Mouse (Mus musculus): ENCODE measurements around the gene Vmn1r170. TPM values are rescaled to one million over a fixed set of nuclear protein-coding genes. Genes with fewer than 3 reads are reported as not detected.
"Not testable (repeated sequence)": the region's sequence is repeated elsewhere in the genome, so short reads cannot be mapped to it uniquely, and the experiment has no call there.

Vmn1r170 gene
- not detected for total RNA-seq (2021)
- long read RNA-seq, experiment 1 = 0 reads
- long read RNA-seq, experiment 2 = 0 reads

DNA sequence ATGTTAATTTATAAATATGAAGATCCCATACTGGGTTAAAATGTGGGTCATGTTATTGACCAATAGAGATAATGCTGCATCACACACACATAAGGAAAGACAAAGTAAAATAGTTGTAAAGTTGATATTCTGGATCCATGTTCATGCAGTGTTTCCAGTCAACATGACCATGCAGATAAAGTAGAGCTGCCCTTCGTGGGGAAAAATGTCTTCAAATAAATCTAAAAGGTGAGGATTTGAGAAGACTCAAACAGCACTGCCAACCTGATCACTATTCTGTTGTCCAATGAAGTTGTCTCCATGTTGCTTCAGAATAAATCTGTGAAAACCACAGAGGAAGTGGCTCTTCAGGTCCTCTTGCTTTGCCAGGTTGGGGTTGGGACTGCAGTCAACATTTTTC lies at the start of gene Vmn1r170:
TSS of gene Vmn1r170 (plus strand) at position 301 of the 400 bp plus-strand sequence.
- not testable (repeated sequence) for DNase-seq (ENCODE audit: low spot score in 2 of 2)

- not testable (repeated sequence) for DNase-seq (ENCODE audit: low spot score in 2 of 2)
Observed at GRCm38 (mm10) chr7:23575226-23575625, 30.7 kb upstream of the Vmn1r170 start, which contains the start of gene Vmn1r169. TSS of gene Vmn1r169 (plus strand) at chr7:23575526.

DNA sequence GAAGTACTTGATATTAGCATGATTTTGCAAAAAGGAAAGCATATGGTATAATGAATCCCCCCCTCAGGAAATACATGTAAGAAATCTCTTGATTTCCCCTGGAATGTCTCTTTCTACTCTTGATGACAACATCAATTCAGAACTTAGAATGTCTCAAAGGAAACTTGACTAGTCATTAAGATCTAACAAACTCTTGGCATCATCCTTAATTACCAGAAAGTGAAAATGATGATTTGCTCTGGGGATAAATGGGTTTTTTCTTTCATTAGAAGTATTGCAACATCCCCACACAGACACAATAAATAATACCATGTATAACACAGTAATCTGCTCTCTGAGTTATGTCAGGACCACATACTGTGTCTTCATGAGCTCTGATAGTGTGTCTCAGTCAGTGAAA lies 24.4 kb downstream of the Vmn1r170 start, which contains the start of gene Vmn1r171:
TSS of gene Vmn1r171 (plus strand) at position 301 of the 400 bp plus-strand sequence.
- DNase-seq (ENCODE audit: low spot score in 2 of 2) = no peak

Other genes starting within 250 kb of the Vmn1r170 start
- gene Nlrp5, start 220.3 kb upstream of the Vmn1r170 start, total RNA-seq (2021) = under 1 TPM; 0.14 to 0.47 TPM
- not detected for gene Vmn1r167, start 99.0 kb upstream of the Vmn1r170 start, total RNA-seq (2021)
- gene Vmn1r168, start 66.4 kb upstream of the Vmn1r170 start, total RNA-seq (2021) = not detected
- gene Vmn1r169, start 30.6 kb upstream of the Vmn1r170 start, total RNA-seq (2021) = not detected
- gene Vmn1r171, start 24.5 kb downstream of the Vmn1r170 start, total RNA-seq (2021) = not detected
- gene Vmn1r172, start 52.1 kb downstream of the Vmn1r170 start, total RNA-seq (2021) = not detected
- not detected for gene Vmn1r173, start 94.5 kb downstream of the Vmn1r170 start, total RNA-seq (2021)
- not detected for gene Vmn1r174, start 146.1 kb downstream of the Vmn1r170 start, total RNA-seq (2021)
- gene Vmn1r175, start 204.5 kb downstream of the Vmn1r170 start, total RNA-seq (2021) = not detected
- gene Vmn1r176, start 231.2 kb downstream of the Vmn1r170 start, total RNA-seq (2021) = not detected